Mouse (Mus musculus) spleen, postnatal 36 days (tissue): ENCODE data around the gene Twist2.

Source experiments
- DNase-seq, 2 experiments: peaks; one replicate each; pipeline ENCODE4 v3.0.0; 2022; ENCODE audit warnings: low spot score in 2 of 2, mixed read lengths in 1 of 2

Gene Twist2

GRCm38 (mm10) chr1:91800967-91801843, at the start of gene Twist2:
Gene Twist2 (plus strand): TSS chr1:91801461.
- DNase-seq: no peak

GRCm38 (mm10) chr1:91752931-91753330, 48.3 kb upstream of the Twist2 start:
- no peak for DNase-seq

GRCm38 (mm10) chr1:91755102-91755501, 46.2 kb upstream of the Twist2 start:
- DNase-seq: peak in 1 of 2 experiments; percentile 4

GRCm38 (mm10) chr1:91757292-91757691, 44.0 kb upstream of the Twist2 start:
- no peak for DNase-seq

- DNase-seq: no peak
These were observed 43.1 kb upstream of the Twist2 start for GRCm38 (mm10) chr1:91758143-91758542.

GRCm38 (mm10) chr1:91758600-91759515, 42.4 kb upstream of the Twist2 start:
- no peak for DNase-seq

GRCm38 (mm10) chr1:91760140-91760986, 40.9 kb upstream of the Twist2 start:
- DNase-seq: no peak

GRCm38 (mm10) chr1:91762528-91763091, 38.7 kb upstream of the Twist2 start:
- DNase-seq: no peak

GRCm38 (mm10) chr1:91770221-91770624, 31.0 kb upstream of the Twist2 start:
- no peak for DNase-seq

GRCm38 (mm10) chr1:91770676-91771075, 30.6 kb upstream of the Twist2 start:
- no peak for DNase-seq

GRCm38 (mm10) chr1:91776928-91777327, 24.3 kb upstream of the Twist2 start:
- DNase-seq: no peak

GRCm38 (mm10) chr1:91779819-91780218, 21.4 kb upstream of the Twist2 start:
- DNase-seq: no peak

- no peak for DNase-seq
These were observed 20.1 kb upstream of the Twist2 start for GRCm38 (mm10) chr1:91781182-91781581.

- no peak for DNase-seq
These were observed 17.1 kb upstream of the Twist2 start for GRCm38 (mm10) chr1:91784162-91784561.

- no peak for DNase-seq
These were observed 1.9 kb upstream of the Twist2 start for GRCm38 (mm10) chr1:91799323-91799722.

GRCm38 (mm10) chr1:91800348-91800747, 913 bp upstream of the Twist2 start:
- DNase-seq: no peak

- DNase-seq: no peak
These were observed 644 bp downstream of the Twist2 start for GRCm38 (mm10) chr1:91801844-91802366.

GRCm38 (mm10) chr1:91802406-91803121, 1.3 kb downstream of the Twist2 start:
- DNase-seq: no peak

GRCm38 (mm10) chr1:91803416-91803815, 2.2 kb downstream of the Twist2 start:
- DNase-seq: no peak

- DNase-seq: no peak
These were observed 14.8 kb downstream of the Twist2 start for GRCm38 (mm10) chr1:91816067-91816466.
